Mouse (Mus musculus): Measurements from ENCODE around the gene Cct8. TPM values are rescaled to one million over a fixed set of nuclear protein-coding genes. Genes with fewer than 3 reads are reported as not detected.

Cct8 gene
- polyA plus RNA-seq, 1 experiment from 2014 or later = 346 TPM

Other genes starting within 250 kb of the Cct8 start
- gene N6amt1, start 141.7 kb downstream of the Cct8 start, polyA plus RNA-seq (2016; fragmentation: Nextera tagmentation; extraction: Ambion mirVana) = 22.5 and 24.4 TPM in 2 replicates
- gene Ltn1, start 63.3 kb downstream of the Cct8 start, polyA plus RNA-seq (2016; fragmentation: Nextera tagmentation; extraction: Ambion mirVana) = 26.6 and 29.6 TPM in 2 replicates
- gene Rwdd2b, start 55.3 kb downstream of the Cct8 start, polyA plus RNA-seq (2016; fragmentation: Nextera tagmentation; extraction: Ambion mirVana) = 11.3 and 13.1 TPM in 2 replicates
- 35.8 and 37.0 TPM in 2 replicates for gene Usp16, start 41.2 kb downstream of the Cct8 start, polyA plus RNA-seq (2016; fragmentation: Nextera tagmentation; extraction: Ambion mirVana)
- 0.13 TPM in 1 of 2 replicates, not detected in the other for gene Map3k7cl, start 57.5 kb upstream of the Cct8 start, polyA plus RNA-seq (2016; fragmentation: Nextera tagmentation; extraction: Ambion mirVana)
- gene Bach1, start 203.1 kb upstream of the Cct8 start, polyA plus RNA-seq (2016; fragmentation: Nextera tagmentation; extraction: Ambion mirVana) = 9.6 and 11.6 TPM in 2 replicates

All from heart, embryonic 12.5 days (tissue).